Mouse (Mus musculus): ENCODE data around the gene 4931440F15Rik.

DNA sequence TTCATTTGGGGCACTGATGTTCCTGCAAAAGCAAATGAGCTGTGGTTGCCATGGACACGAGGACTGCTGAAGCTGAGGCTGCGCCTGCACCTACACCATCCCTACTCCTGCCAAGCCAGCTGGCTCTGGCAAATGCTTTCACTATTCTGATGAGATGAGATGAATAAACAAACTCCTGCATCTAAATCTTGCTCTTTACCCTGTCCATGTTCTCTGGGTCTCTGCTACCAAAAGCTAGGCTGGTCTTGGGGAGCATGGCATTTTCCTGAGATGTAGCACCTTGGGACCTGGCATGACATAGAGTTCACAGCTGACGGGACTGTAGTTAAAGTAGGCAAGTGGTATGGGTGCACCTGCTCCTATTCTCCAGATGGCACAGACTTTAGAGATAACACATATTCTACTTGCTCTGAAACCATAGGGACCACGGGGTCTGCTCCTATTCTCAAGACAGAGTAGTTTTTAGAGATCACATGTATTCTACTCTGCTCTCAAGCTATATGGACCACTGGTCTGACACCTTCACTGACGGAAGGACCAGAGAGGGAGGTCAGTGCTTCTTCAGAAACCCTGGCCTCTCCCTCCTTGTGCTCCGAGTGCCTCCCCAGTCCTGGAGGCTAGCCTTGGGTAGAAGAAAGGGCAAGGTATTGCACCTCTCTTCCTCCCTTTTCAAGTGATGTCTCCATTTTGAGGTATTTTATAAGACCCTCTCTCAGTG lies 36.4 kb downstream of the 4931440F15Rik start:
- TF ChIP-seq CTCF (IDR thresholded peaks at IDR 0.05; ENCODE audit: extremely low read depth, insufficient read length, insufficient replicate concordance, low read depth, low read length): no peak
- TF ChIP-seq POLR2A (IDR thresholded peaks at IDR 0.05; ENCODE audit: low read depth, low read length): no peak
